Mouse (Mus musculus) heart, postnatal 10 days (tissue): ENCODE measurements at regions not wholly inside any gene's neighbourhood (a gene's known extent, or its start where the extent isn't known, plus 50 kb on each side); places are given as distances from the start of the nearest gene placed in this dataset.
"Not testable (repeated sequence)": the region's sequence is repeated elsewhere in the genome, so short reads cannot be mapped to it uniquely, and the experiment has no call there.

Experiments used
- DNase-seq, 2 experiments: peaks; one replicate each; pipeline ENCODE4 v3.0.0; 2021
- intact Hi-C: fragments of 180-260 bp; cut with DNase I; formaldehyde crosslinking; loops from one replicate; pipeline ENCODE4 v1.15.1; 2025

DNA sequence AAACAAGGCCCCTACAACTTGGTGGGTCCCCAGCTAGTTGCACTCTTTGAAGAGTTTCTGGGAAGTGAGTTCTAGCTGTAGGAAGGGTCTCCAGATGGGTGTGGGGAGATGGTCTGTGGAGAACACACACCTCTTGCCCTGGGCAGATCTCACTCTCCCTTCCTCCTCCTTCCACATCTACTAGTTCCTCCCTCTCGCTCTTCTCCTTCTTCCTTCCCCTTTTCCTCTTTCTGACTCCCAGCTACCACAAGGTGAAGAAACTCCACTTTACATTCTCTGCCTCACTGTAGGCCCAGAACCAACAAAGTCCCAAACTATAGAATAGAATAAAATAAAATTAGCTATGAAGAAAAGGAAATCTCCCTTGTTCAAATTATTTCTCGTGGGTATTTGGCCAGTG, 311.0 kb upstream of the Ercc4 start:
- intact Hi-C loops, result no loop called here
- no peak for DNase-seq

DNA sequence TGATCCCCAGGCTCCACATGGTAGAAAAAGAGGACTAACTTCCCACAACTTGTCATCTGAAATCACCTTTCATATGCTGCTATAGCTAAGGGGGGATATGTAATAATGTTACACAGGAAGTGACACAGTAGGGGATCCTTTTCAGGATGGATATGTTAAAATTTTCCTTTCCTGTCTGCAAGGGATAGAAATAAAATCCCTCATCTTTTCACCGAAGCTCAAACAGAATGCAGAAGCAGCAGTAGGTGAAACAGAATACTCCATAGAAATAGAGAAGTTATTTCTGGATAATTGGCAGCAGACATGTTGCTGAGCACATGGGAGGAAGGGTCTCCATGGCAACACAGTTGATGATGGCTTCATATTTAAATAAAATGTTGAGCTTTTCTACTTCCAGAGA, 309.3 kb upstream of the Ercc4 start:
- DNase-seq, result no peak
- intact Hi-C loops, result no loop called here

DNA sequence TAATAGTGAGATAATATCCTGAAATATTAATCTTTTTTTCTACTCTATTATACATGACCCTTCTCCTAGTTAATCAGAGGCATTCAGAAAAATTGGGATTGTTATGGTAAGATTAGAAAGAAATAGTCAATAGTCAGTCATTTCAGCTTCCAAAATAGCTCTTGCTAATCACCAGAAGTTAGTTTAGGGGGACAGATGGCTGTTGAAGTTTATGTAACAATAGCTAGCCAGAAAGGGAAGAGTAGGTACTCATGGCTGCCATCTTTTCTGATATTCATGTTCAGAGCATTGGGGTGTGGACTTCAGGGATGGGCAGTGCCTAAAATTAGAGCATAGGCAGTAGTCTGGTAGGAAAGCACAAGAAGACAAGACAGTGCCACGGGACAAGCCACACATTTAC, 306.8 kb upstream of the Ercc4 start:
- DNase-seq, result no peak
- intact Hi-C loops, result no loop called here

DNA sequence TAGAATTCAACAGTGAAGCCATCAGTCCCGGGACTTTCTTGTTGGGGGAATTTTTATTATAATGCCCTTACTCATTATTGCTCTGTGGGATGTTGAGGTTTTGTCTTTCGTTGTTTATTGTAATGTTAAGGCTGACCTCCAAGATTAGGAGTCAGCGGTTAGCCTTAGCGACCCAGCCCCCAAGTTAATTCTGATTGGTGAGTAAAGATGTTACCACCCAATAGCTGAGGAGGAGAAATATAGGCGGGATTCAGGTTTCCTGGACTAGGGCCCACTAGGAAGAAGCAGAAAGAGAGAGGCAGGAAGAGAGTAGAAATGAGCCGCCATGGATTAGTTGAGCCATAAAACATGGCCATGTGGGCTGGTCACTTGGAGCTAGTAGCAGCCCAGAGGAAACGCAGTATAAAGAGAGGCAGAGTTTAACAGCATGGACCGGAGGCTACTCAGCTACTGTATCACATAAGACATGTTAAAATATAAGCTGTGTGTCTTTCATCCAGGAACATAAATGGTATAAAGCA, 302.1 kb upstream of the Ercc4 start:
- no peak for DNase-seq
- intact Hi-C loops, result no loop called here

DNA sequence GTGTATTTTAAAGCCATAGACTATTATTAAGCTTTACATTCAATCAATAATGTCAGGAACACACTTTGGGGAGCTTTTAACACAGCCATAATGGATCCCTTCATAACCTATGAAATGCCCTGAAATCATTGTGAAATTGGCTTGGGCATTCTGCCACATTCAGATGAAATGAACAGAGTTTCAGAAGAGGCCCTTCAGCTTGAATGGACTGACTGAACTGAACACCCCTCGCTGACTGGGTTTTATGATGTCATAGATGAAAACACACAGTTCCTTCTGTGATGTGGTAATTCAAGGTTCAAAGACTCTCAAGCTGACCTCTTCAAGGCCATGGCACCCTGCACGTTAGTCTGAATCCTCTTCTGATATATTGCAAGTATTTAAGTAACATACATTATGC, 298.4 kb upstream of the Ercc4 start:
- no peak for DNase-seq
- intact Hi-C loops, result no loop called here

DNA sequence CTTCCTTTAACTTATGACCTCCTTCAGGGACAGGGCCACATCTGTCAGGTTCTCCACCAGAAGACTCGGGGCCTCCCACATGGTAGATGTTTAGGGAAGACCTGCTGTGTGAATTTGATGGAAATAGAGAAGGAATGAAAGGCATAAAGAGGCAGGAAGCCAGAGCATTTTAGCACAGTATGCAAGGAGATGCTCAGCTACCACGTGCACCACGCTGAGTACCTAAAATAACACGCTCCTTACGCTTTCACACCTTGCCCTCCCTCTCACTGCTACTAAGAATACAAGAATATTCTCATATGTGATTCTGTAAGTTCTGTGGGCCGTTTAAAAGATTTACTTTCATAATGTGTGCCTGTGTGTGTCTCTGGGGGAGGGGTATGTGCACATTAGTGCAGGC, 284.8 kb upstream of the Ercc4 start:
- DNase-seq, result no peak

DNA sequence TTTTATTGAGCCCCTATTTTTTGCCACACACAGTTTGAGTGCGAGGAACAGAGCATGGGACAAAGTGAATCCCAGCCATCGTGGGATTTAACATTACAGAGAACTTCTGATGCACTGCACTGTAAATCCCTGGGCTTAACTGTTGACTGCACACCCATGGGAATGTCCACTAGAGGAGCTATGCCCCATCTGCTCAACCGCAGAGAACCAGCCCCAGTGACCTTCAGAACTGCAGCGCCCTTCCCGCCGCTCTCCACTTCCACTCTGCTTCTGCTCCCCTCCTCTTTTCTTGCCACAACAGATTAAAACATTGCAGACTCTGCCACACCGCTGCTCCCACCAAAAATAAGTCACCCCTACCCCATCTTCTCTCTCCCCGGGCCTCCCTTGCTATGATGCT, 283.3 kb upstream of the Ercc4 start:
- intact Hi-C loops, result no loop called here

More for the DNA sequence above, 284.8 kb upstream of the Ercc4 start:
- intact Hi-C loops, result no loop called here

DNA sequence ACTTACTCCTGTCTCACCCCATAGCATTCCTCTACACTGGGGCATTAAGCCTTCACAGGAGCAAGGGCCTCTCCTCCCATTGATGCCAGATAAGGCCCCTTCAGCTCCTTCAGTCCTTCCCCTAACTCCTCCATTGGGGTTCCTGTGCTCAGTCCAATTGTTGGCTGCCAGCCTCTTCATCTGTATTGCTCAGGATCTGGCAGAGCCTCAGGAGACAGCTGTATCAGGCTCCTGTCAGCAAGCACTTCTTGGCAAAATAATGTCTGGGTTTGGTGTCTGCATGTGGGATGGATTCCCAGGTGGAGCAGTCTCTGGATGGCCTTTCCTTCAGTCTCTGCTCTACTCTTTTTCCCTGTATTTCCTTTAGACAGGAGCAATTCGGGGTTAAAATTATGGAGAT, 278.2 kb upstream of the Ercc4 start:
- DNase-seq, result peak in 1 of 2 experiments; percentile 4
- intact Hi-C loops, result not testable (repeated sequence)

More for the DNA sequence above, 283.3 kb upstream of the Ercc4 start:
- peak in 1 of 2 experiments; percentile 4 for DNase-seq

DNA sequence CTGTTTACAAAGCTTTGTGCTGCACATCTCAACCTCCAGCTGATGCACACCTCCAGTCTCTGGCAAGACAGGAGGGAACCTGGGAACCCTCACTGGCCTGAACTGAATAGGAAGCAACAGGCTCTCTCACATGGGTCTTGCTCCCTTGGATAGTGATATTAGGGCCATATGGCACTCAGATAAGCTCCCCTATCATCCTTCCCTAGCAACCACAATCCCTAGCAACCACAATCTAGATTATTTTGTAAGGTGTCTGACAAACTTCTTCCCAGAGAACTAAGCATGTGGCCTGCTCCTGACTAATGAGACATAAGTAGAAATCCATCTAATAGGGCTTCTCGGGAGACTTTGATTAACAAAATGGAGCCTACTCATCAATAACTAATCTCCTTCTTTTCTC, 253.1 kb upstream of the Ercc4 start:
- intact Hi-C loops, result no loop called here
- no peak for DNase-seq

DNA sequence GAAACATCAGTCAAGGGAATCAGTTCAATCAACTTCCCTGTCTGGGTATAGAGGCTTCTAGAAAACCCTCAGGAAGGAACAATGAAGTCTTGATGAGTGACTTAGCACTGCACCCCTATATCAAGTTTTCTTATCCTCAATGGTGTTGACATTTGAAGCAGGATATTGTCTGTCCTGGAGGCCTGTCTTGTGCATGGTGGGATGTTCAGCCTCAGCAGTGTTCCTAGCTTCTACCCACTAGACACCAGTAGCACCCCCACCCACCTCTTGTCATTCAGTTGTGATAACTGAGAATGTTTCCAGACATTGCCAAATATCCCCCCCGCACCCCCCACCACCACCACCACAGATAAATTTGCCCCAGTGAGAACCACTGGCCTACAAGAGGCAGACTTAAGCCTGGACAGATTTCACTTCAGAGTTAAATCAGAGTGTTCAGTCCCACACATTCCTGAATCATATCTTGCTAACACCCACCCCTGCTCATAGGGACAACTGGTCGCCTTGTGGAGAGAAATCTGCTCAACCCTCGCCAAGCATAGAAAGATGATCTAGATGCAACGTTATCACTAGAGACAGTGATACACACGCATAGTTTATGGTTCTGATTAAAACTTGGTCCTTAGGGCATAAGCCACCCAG, 249.6 kb upstream of the Ercc4 start:
- intact Hi-C loops, result no loop called here
- DNase-seq, result no peak

DNA sequence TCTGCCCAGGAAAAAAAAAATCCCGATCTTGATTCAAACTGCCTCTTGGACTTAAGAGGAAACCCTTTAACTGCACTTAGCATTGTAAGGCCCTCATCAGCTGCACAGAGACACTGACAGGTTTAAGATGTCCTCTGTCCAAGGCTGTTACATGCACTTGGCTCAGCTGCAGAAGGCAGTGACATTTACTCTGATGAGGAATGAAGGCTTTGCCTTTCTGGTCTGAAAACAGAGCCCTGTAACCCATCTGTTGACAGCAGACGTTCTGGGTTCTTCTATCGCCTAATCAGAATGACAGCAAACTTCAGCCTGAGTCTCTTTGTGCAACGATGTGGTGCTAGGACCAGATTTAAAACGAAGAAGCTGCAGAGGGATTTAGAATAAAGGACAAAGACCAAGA, 246.9 kb upstream of the Ercc4 start:
- intact Hi-C loops, result no loop called here
- no peak for DNase-seq

DNA sequence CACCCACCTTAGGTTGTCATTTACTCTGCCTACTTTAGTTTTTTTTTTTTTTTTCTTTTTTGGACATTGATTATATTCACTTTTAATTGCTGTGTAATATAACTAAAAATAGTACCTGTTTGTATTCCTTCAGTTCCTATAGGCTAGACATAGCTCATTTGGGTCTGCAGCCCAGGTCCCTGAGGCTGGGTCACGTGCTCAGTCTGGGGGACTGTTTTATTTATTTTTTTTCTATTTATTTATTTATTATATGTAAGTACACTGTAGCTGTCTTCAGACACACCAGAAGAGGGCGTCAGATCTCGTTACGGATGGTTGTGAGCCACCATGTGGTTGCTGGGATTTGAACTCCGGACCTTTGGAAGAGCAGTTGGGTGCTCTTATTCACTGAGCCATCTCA, 231.2 kb upstream of the Ercc4 start:
- DNase-seq, intact Hi-C loops: not testable (repeated sequence)

DNA sequence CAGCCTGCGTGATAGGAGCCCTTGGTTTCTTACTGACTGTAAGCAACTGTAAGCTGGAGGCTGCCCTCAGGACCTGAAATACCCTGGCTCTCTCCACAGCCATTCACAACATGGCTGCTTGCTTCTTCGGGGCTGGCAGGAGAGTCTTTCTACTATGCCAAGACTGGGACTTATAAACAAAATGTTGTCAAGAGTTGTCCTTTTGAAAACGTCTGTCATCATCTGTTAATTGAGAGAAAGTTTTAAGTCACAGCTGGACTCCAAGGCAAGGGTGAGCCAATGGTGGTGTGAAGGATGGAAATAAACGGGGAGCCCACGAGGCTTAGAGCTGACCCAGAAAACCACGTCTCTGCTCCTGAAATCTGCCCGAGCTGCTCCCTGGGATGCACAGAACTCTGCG, 229.5 kb upstream of the Ercc4 start:
- intact Hi-C loops, result no loop called here
- no peak for DNase-seq

DNA sequence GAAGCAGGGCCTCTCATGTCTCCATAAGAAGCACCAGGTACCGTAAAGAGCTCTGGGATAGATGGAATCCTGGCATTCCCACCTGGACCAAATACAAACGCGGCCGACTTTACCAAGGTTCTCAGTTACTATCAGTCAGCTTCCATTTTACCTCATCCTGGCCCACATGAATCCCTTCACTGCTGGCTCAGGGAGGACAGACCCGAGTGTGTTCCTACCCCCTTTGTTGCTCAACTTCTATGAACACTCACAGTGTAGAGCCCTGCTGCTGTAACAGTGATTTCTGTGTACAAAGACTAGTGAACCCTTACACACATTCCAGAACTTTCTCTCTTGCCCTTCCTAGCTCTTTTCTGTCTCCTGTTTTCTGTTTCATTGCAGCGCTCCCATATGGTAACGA, 229.0 kb upstream of the Ercc4 start:
- no peak for DNase-seq
- intact Hi-C loops, result no loop called here

DNA sequence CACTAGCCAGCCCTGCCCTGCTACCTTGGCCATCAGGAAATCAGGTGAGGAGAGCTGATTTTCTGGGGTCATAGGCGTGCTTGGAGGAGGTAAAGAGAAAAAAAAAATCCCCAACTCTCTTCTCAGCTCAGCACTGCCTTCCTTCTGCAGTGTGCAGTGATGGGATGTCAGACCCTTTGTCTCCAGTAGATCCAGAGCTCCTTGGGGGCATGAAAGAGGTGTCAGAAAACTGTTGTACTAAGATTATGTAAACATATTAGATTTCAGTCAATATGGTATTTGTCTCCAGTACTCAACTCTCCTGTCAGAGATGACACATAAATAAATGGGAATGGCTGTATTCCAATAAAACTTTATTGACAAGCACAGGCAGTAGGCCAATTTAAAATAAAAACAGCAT, 226.8 kb upstream of the Ercc4 start:
- intact Hi-C loops, result no loop called here
- no peak for DNase-seq

DNA sequence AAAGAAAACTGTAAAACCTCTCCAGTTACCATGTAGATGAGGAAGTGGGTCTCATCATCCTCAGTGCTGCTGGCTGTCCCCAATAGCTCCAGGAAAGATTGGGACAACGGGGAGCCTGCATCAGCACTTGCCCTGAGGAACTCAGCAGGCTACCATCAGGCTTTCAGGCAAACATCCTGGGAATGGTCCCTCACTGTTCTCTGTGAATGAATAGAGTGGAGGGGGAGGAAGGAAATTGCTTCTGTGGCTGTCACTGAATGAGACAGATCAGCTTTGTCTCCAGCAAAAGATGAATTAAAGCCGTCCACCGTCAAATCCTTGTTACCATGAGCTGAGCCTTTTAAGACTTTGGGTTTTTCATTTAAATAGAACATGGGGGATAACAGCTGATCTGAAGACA, 224.9 kb upstream of the Ercc4 start:
- intact Hi-C loops, result no loop called here

DNA sequence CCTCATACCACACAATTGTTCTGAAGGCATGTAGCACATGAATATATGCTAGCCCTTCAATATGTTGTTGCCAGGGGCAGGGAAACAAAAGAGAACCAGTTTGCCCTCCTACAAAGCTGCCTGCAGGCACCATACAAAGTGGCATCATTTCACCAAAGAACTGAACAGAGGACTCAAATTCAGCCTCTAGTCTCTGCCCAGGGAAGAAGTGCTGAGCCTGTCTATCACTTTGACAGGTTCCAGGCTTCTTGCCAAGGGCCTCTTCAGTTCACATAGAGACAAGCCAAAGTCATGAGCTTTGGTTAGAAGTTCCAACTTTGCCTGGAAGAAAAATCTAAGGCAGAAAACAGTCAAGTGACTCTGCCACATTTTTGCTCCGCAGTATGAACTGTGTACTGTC, 223.4 kb upstream of the Ercc4 start:
- intact Hi-C loops, result no loop called here
- DNase-seq, result peak; percentile 7 to 10

More for the DNA sequence above, 224.9 kb upstream of the Ercc4 start:
- DNase-seq, result no peak

DNA sequence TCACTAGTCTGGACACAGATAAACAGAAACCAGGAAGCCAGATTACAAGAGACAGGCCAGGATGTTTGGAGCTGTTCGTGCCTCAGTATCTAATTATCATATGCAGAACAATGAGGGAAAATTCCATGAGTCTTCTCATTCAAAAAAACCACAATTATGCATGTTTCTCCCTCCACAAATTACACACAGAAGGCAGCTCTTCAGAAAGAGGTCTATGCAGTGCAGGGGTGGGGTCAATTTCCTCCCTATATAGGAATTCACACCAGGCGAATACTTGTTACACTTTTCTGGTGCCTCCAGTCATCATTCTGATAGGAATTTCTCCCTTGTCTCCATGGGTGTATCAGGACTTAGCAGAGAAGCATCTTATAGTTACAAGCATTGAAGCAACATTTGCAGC, 222.1 kb upstream of the Ercc4 start:
- intact Hi-C loops, result no loop called here
- DNase-seq, result no peak

DNA sequence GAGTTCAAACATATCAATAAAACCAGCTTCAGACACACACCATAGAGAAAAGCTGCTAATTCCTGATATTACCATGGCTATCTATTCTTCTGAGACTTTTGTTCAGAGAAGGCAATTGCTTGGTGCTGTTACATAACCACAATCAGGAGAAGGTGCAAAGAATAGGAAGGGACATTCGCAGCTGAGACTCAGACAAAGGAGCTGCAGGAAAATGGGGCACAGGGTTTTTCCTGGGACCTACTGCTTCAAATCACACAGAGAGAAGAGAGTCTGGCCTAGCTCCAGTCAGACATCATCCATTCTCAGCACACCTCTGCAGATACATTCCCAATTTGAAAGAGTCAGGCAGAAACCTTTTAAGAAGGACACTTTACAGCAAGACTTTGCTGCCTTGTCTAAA, 219.4 kb upstream of the Ercc4 start:
- no peak for DNase-seq
- intact Hi-C loops, result no loop called here

DNA sequence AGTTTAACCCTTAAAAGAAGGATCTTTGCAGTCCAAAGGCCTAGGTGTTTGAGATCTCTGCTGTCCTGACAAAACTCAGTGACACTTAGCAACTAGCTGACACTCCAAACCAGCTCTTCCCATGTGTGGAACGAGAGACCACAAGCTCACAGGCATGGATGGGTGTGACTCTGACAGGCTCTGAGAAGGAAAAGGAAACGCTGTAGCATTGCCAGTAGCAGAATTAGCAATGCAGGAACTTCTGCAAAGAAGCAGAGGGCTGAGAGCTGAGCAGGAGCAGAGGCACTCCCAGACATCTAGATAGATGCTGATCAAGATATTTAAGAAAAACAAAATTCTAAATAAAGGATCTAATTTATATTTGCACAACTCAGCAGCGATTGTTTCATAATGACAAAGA, 218.9 kb upstream of the Ercc4 start:
- intact Hi-C loops, result no loop called here
- DNase-seq, result no peak

DNA sequence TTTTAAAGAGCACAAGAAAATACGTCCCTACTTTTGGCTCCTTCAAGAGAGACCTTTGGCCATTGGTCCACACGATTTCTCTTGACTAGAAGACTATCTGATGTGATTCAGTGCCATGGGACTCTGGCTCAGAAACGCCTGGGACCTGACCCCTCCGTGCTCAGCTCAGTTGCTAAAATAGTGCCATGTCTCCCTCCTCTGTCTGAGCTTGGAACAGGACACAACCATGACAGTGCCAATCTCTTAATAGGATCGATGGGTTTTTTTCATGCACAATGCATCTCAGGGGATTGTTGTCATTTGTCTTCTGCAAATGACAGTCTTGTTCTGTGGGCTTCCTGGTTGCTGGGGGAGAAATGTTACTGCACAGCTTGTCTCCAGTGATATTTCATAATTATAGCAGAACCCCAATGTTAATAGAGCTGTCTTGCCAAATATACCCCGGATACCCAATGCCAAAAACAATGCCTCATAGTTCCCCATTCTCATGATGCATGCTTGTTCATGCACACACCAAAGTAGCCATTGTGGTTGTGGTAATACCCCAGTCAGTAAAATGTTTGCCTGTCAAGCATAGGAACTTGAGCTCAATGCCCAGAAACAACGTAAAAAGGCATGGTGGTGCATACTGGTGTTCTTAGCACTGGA, 216.7 kb upstream of the Ercc4 start:
- no peak for DNase-seq
- intact Hi-C loops, result no loop called here

DNA sequence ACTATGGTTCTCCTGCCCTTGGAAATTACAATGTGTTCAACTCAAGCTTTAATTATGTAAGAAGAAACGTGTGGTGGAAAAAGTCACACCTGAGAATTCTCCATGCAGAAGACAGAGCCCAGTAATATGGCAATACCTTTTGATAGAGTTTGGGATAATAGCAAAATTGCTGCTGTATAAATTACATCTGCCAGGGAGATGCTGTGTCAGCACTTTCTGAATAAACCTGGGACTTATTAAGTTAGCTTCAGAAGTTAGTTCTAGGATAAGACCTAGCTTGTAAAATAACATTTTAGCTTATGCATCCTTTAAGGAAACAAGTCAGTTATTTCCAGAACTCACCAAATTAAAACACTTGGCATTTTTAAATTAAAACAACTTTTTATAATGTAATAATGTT, 212.2 kb upstream of the Ercc4 start:
- intact Hi-C loops, result no loop called here
- DNase-seq, result no peak

DNA sequence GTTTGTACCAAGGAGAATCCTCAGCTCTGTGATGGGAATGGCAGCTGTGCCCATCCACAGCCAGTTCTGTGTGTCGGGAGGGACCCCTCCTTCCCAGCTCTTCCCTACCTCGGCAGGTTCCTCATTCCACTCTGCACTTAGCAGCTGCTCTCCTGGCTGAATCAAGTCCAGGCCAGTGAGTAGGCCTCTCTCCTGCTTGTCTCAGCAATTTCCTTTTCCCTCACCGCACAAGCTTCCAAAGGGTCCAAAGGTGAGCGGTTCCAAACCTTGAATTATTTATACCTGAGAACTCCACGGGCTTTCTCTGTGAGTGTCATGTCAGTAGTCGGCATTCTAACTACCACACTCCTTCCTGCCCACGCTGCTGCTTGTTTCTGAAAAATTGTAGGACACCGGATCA, 208.8 kb upstream of the Ercc4 start:
- DNase-seq, result no peak
- intact Hi-C loops, result no loop called here
